Mouse (Mus musculus) liver, postnatal 0 days (tissue): ENCODE measurements around the gene Dlg2.

Source experiments
- CTCF ChIP-seq: sonication (generic); IDR thresholded peaks from 2 replicates; pipeline ENCODE4 v1.5.1; 2016; ENCODE audit warnings: antibody characterized with exemption, low read depth
- EP300 ChIP-seq: IDR thresholded peaks from 2 replicates; pipeline ENCODE4 v1.6.1; 2016; ENCODE audit warnings: antibody characterized with exemption, low read depth, mild to moderate bottlenecking

DNA sequence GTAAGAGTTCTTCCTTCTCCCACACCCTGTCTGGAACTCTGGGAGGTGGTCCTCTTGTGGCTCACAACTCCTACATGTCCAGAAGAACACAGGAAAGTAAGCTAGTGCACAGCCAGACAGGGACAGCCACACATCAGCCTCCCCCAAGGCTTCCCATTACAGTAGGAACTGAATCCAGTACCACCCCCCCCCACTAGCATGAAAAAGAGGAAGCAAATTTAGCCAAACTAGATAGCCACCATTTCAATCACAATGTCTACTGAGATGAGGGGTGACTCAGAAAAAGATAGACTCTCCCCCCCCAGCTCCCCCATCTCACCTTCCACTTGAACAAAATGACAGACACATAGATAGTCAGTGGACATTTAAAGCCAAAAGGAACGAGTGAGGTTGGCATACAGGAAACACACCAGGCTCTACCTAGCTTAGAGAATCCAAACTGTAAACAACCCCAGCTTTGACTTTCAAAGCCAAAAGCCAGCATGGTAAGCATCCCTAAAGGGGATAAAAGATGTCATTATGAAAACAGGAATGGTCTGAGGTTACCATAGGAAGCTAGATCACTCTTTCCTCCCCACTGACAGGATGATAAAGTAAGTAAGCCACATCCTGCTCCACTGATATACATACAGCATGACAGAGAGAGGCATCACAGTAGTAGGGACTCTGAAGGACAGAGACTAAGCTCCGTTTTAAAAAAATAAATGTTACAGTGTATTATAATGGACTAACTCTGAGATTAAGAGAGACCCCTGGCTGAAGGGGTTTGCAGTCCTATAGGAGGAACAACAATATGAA lies 1986.8 kb downstream of the Dlg2 start:
- no peak for TF ChIP-seq CTCF
- no peak for TF ChIP-seq EP300
